Mouse (Mus musculus) adrenal gland, postnatal 10 days (tissue): ENCODE measurements at regions not wholly inside any gene's neighbourhood (a gene's known extent, or its start where the extent isn't known, plus 50 kb on each side); places are given as distances from the start of the nearest gene placed in this dataset.
A peak's percentile ranks its signal among the peaks of the same experiment; 100 is the strongest.

Source experiments
- DNase-seq: peaks from one replicate; pipeline ENCODE4 v3.0.0; 2021; ENCODE audit warnings: mixed read lengths

GRCm38 (mm10) chr9:60931290-60931689 lies 136.9 kb downstream of the Uaca start:
- no peak for DNase-seq

GRCm38 (mm10) chr9:60936937-60937336 lies 142.6 kb downstream of the Uaca start:
- DNase-seq = no peak

- DNase-seq = peak; percentile 91
These were observed 145.8 kb downstream of the Uaca start for GRCm38 (mm10) chr9:60939858-60940804.

- DNase-seq = no peak
These were observed 153.0 kb downstream of the Uaca start for GRCm38 (mm10) chr9:60947363-60947762.

GRCm38 (mm10) chr9:60948531-60949070 lies 154.3 kb downstream of the Uaca start:
- DNase-seq = no peak

- no peak for DNase-seq
These were observed 155.8 kb downstream of the Uaca start for GRCm38 (mm10) chr9:60950161-60950560.

- peak; percentile 30 for DNase-seq
These were observed 156.8 kb downstream of the Uaca start for GRCm38 (mm10) chr9:60951071-60951561.

- no peak for DNase-seq
These were observed 163.1 kb downstream of the Uaca start for GRCm38 (mm10) chr9:60957438-60957837.

GRCm38 (mm10) chr9:60959537-60959936 lies 165.2 kb downstream of the Uaca start:
- DNase-seq = no peak

- DNase-seq = no peak
These were observed 167.7 kb downstream of the Uaca start for GRCm38 (mm10) chr9:60962086-60962485.

- DNase-seq = no peak
These were observed 171.3 kb downstream of the Uaca start for GRCm38 (mm10) chr9:60965641-60966040.

- no peak for DNase-seq
These were observed 174.1 kb downstream of the Uaca start for GRCm38 (mm10) chr9:60968281-60969031.

GRCm38 (mm10) chr9:60972201-60972910 lies 178.0 kb downstream of the Uaca start:
- DNase-seq = no peak

- no peak for DNase-seq
These were observed 180.2 kb downstream of the Uaca start for GRCm38 (mm10) chr9:60974546-60974945.

GRCm38 (mm10) chr9:60982383-60983085 lies 188.2 kb downstream of the Uaca start:
- peak; percentile 17 for DNase-seq

GRCm38 (mm10) chr9:60983246-60983645 lies 188.9 kb downstream of the Uaca start:
- no peak for DNase-seq

GRCm38 (mm10) chr9:60988113-60988512 lies 193.8 kb downstream of the Uaca start:
- DNase-seq = no peak

GRCm38 (mm10) chr9:60989670-60990391 lies 195.5 kb downstream of the Uaca start:
- peak; percentile 60 for DNase-seq

GRCm38 (mm10) chr9:60991509-60991908 lies 197.2 kb downstream of the Uaca start:
- DNase-seq = peak; percentile 7

GRCm38 (mm10) chr9:60993661-60994060 lies 199.3 kb downstream of the Uaca start:
- DNase-seq = peak; percentile 23

GRCm38 (mm10) chr9:60995096-60995495 lies 200.8 kb downstream of the Uaca start:
- no peak for DNase-seq
